Mouse (Mus musculus) small intestine, adult 2 months (tissue): ENCODE data around the gene Dip2b. TPM values are rescaled to one million over a fixed set of nuclear protein-coding genes. Genes with fewer than 3 reads are reported as not detected.

ENCODE experiments used
- H3K27ac ChIP-seq: fragments of 200-500 bp; 2 replicates; pipeline ENCODE4 v1.5.1; 2012; ENCODE audit warnings: low read depth, low read length, control low read depth, inconsistent platforms; ENCODE audit not compliant: insufficient read depth
- H3K27me3 ChIP-seq: fragments of 200-500 bp; 2 replicates; pipeline ENCODE4 v1.6.1; 2012; ENCODE audit warnings: mild to moderate bottlenecking, moderate library complexity, low read length, inconsistent platforms; ENCODE audit not compliant: control insufficient read depth, insufficient read depth
- H3K36me3 ChIP-seq: fragments of 200-500 bp; 2 replicates; pipeline ENCODE4 v1.6.1; 2012; ENCODE audit warnings: mild to moderate bottlenecking, low read length, control low read depth, inconsistent platforms; ENCODE audit not compliant: control insufficient read depth, insufficient read depth
- H3K4me1 ChIP-seq: fragments of 200-500 bp; 2 replicates; pipeline ENCODE4 v1.6.1; 2012; ENCODE audit warnings: low read length, inconsistent platforms, mixed read lengths; ENCODE audit not compliant: control insufficient read depth, insufficient read depth, insufficient read length
- H3K4me3 ChIP-seq: fragments of 200-500 bp; 2 replicates; pipeline ENCODE4 v1.5.1; 2012; ENCODE audit warnings: low read depth, mild to moderate bottlenecking, control low read depth, inconsistent platforms, low read length, moderate library complexity
- CTCF ChIP-seq: fragments of 200-500 bp; IDR thresholded peaks from 2 replicates; pipeline ENCODE4 v1.5.1; 2012; ENCODE audit warnings: low read depth, mild to moderate bottlenecking, control low read depth, inconsistent platforms, low read length, moderate library complexity, mixed read lengths; ENCODE audit not compliant: insufficient replicate concordance, insufficient read length; ENCODE audit errors: extremely low read depth
- POLR2A ChIP-seq: fragments of 200-500 bp; IDR thresholded peaks from 2 replicates; pipeline ENCODE4 v1.6.1; 2012; ENCODE audit warnings: low read depth, mild to moderate bottlenecking, control low read depth, inconsistent platforms, low read length, moderate library complexity
- WGBS: fragments of 180-500 bp; shearing (Covaris S2); methylation state at CpG from one replicate; pipeline ENCODE4 v1.1.7; 2018; 5-methylcytosine and 5-hydroxymethylcytosine counted together
- polyA plus RNA-seq: library from polyadenylated mRNA; depleted of rRNA; stranded (reverse); fragments of >200 nt; gene quantifications from 2 replicates; pipeline ENCODE4 v1.2.3, GENCODE M21; 2012

The Dip2b gene
- polyA plus RNA-seq, 1 experiment, result 5.8 TPM

DNA sequence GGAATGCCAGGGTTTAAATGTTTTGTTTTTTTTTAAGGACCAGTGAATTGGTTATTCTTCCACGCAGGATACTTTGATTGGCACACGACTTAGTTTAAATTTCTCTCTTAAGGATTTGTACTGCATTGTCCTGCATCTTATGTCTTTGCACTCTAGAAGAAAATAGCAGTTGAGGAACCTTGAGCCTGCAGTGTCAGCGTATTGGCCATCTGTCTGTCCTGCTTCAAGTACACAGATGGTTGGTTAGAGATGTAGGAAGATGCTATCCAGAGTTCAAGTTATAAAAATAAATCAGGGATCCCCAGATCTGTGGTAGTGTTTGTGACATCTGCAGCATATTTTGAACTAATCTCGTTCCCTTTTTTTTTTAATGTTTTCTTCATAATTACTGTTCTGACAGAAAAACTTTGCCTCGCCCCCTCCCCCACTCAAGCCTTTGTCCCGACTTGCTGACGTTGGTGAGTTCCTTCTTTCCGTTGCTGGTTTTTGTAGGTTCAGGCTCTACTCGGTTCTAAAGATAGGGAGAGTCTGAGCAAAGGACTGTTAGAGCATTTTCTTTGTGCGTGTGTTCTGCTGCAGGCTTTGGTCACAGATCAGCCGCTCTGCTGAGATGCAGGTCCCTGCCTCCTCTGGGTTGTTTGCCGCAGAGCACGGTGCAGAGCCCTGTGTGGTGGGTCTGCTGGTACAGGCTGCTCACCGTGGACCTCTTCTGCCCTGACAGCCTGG, 2.2 kb downstream of the Dip2b start:
- TF ChIP-seq POLR2A, result no peak
- Histone ChIP-seq H3K27ac (0 out of 2 replicates have a peak overlapping the region, but pooled peaks have one; percentile 11), H3K27me3 (no peaks in the 10 kb centered on the region), H3K4me1 (peaks cover 16% of the 10 kb centered on the region; the same call in 1 of the 2 replicates), H3K36me3 (no peaks in the 10 kb centered on the region), H3K4me3 (no peak overlapping the region)
- WGBS, result 43% methylated on average over 14 of the region's 14 CpGs

- H3K4me3 ChIP-seq, result no peak overlapping the region
- no peaks in the 10 kb centered on the region for H3K27me3 ChIP-seq
- TF ChIP-seq POLR2A (no peak), CTCF (no peak)
- peaks cover 22% of the 10 kb centered on the region; the same call in 1 of the 2 replicates for H3K4me1 ChIP-seq
- H3K36me3 ChIP-seq, result no peaks in the 10 kb centered on the region
- WGBS, result 29% methylated on average over 10 of the region's 10 CpGs
- H3K27ac ChIP-seq, result peak overlapping the region; percentile 11
Measured at GRCm38 (mm10) chr15:100041267-100042047, 3.0 kb downstream of the Dip2b start.

DNA sequence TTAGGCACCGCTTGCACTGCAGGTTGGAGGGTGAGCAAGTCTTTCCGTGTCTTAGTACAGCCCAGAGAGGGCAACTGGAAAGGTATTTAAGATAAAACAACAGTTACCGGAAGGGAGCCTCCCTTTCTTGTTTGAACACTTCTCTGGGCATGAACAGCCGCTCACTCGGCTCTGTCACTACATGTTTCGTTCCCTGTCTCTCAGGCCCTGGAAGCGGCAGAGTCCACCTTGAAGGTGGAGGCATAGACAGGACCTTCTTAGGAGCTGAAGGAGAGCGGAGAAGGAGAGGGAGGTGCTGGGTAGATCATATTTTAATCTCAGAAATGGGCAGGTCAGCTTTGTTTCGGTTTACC, 3.6 kb downstream of the Dip2b start:
- Histone ChIP-seq H3K4me3 (peak overlapping the region; percentile 30; the same call in 1 of the 2 replicates), H3K36me3 (no peaks in the 10 kb centered on the region), H3K27ac (peak overlapping the region; percentile 11; the same call in 1 of the 2 replicates), H3K27me3 (no peaks in the 10 kb centered on the region), H3K4me1 (peaks cover 22% of the 10 kb centered on the region; the same call in 1 of the 2 replicates)
- WGBS, result 43% methylated on average over 9 of the region's 9 CpGs
- TF ChIP-seq POLR2A (no peak), CTCF (no peak)

GRCm38 (mm10) chr15:100045576-100045975, 7.1 kb downstream of the Dip2b start:
- Histone ChIP-seq H3K4me3 (no peak overlapping the region), H3K27me3 (no peaks in the 10 kb centered on the region), H3K36me3 (no peaks in the 10 kb centered on the region), H3K4me1 (peaks cover 22% of the 10 kb centered on the region; the same call in 1 of the 2 replicates), H3K27ac (no peak overlapping the region)
- no peak for TF ChIP-seq POLR2A
- TF ChIP-seq CTCF, result no peak
- 53% methylated on average over 6 of the region's 6 CpGs for WGBS

- WGBS, result 83% methylated on average over 7 of the region's 7 CpGs
- no peak overlapping the region for H3K27ac ChIP-seq
- TF ChIP-seq CTCF (no peak), POLR2A (no peak)
- peaks cover 11% of the 10 kb centered on the region for H3K4me1 ChIP-seq
- no peaks in the 10 kb centered on the region for H3K36me3 ChIP-seq
- no peaks in the 10 kb centered on the region for H3K27me3 ChIP-seq
- H3K4me3 ChIP-seq, result no peak overlapping the region
Measured at GRCm38 (mm10) chr15:100049496-100050087, 11.1 kb downstream of the Dip2b start.

DNA sequence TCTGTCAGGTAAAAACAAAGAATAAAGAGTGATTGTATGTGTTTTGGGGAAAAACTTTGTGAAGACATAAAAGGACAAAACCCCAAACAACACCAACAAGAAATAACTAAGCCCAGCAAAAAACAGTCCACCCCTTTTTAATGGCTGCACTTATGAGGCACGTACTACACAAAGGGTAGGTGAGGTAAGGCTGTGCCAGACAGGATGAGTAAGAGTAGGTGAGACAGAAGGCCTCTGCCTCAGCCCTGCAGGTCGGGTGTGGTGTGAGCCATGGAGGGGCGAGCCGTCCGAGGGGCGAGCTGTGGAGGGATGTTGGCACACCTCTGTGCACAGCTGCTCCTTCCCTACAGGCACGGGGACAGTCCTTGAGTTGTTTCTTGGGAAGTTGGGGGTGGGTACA, 12.5 kb downstream of the Dip2b start:
- 45% methylated on average over 7 of the region's 7 CpGs for WGBS
- Histone ChIP-seq H3K27me3 (no peaks in the 10 kb centered on the region), H3K4me3 (no peak overlapping the region), H3K36me3 (no peaks in the 10 kb centered on the region), H3K4me1 (peaks cover 6% of the 10 kb centered on the region), H3K27ac (no peak overlapping the region)
- TF ChIP-seq CTCF (no peak), POLR2A (no peak)

DNA sequence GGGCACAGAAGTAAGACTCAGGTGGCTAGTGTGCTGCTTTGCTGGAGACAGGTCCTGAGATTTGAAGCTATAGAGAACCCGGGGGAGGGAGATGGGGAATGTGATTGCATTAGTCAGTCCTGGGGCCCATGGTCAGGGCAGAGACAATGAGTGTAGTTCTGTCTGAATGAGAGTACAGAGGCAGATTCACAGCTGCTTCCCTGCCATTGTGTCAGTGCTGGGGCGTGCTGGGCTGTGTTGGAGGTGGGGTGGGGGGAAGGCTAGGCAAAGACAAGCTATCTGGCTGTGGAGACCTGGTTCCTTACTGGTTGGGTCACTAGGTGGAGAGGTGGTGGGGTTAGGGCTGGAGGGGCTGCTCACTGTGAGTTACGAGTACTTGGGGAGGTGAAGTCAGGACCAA, 14.3 kb downstream of the Dip2b start:
- Histone ChIP-seq H3K4me3 (no peak overlapping the region), H3K4me1 (peaks cover 2% of the 10 kb centered on the region; the same call in 1 of the 2 replicates), H3K27me3 (no peaks in the 10 kb centered on the region), H3K36me3 (no peaks in the 10 kb centered on the region), H3K27ac (no peak overlapping the region)
- WGBS, result 74% methylated on average over 3 of the region's 3 CpGs
- TF ChIP-seq CTCF (no peak), POLR2A (no peak)
